Mouse (Mus musculus) kidney, postnatal 0 days (tissue): ENCODE results near the gene Anp32a. TPM values are rescaled to one million over a fixed set of nuclear protein-coding genes. Genes with fewer than 3 reads are reported as not detected.
A peak's percentile ranks its signal among the peaks of the same experiment; 100 is the strongest.

Experiments used
- ATAC-seq: fragments of 200-750 bp; cut with Nextera tagmentation; replicated peaks from 2 replicates; pipeline ENCODE4 v1.8.0; 2017; ENCODE audit warnings: low read depth, moderate number of reproducible peaks, moderate TSS enrichment, moderate library complexity; ENCODE audit not compliant: low FRiP score
- DNase-seq: peaks from one replicate; pipeline ENCODE4 v3.0.0-alpha.2; 2016; ENCODE audit warnings: low spot score
- H3K27ac ChIP-seq: fragments of 300-500 bp; sonication (generic); 2 replicates; pipeline ENCODE4 v1.5.1; 2014; ENCODE audit warnings: mild to moderate bottlenecking
- H3K27me3 ChIP-seq: fragments of 300-500 bp; sonication (generic); 2 replicates; pipeline ENCODE4 v1.6.1; 2014; ENCODE audit warnings: low read length, mixed read lengths; ENCODE audit not compliant: insufficient read depth
- H3K36me3 ChIP-seq: fragments of 300-500 bp; sonication (generic); 2 replicates; pipeline ENCODE4 v1.6.1; 2014; ENCODE audit warnings: low read length, mixed read lengths; ENCODE audit not compliant: insufficient read depth
- H3K4me1 ChIP-seq: fragments of 300-500 bp; sonication (generic); replicated peaks from 2 replicates; pipeline ENCODE4 v1.6.1; 2014; ENCODE audit warnings: antibody characterized with exemption, low read length, mixed read lengths; ENCODE audit not compliant: insufficient read depth
- H3K4me2 ChIP-seq: fragments of 300-500 bp; sonication (generic); 2 replicates; pipeline ENCODE4 v1.6.1; 2014; ENCODE audit warnings: mild to moderate bottlenecking, low read length, moderate library complexity, mixed read lengths
- H3K4me3 ChIP-seq: fragments of 300-500 bp; sonication (generic); replicated peaks from 2 replicates; pipeline ENCODE4 v1.5.1; 2014; ENCODE audit warnings: low read depth, low read length
- H3K9ac ChIP-seq: fragments of 300-500 bp; sonication (generic); 2 replicates; pipeline ENCODE4 v1.6.1; 2014; ENCODE audit warnings: low read depth, low read length
- H3K9me3 ChIP-seq: fragments of 300-500 bp; sonication (generic); replicated peaks from 2 replicates; pipeline ENCODE4 v1.6.1; 2016; ENCODE audit warnings: low read length, inconsistent platforms, mixed read lengths
- CTCF ChIP-seq: IDR thresholded peaks from 2 replicates; pipeline ENCODE4 v1.5.1; 2016; ENCODE audit warnings: antibody characterized with exemption, low read depth, mild to moderate bottlenecking, moderate library complexity
- WGBS: fragments of 180-500 bp; shearing (Covaris S2); extraction: QIAGEN DNeasy Blood & Tissue Kit; methylation state at CpG from one replicate; pipeline ENCODE4 v1.1.7; 2014; 5-methylcytosine and 5-hydroxymethylcytosine counted together
- polyA plus RNA-seq: library from polyadenylated mRNA; unstranded; fragments of >200 nt; fragmentation: Nextera tagmentation; extraction: Ambion mirVana; gene quantifications from 2 replicates; pipeline ENCODE4 v1.2.1, GENCODE M21; 2015

Gene Anp32a
- polyA plus RNA-seq, 1 experiment from 2014 or later = 139 TPM

- Histone ChIP-seq H3K4me3 (no peak overlapping the region), H3K27ac (no peak overlapping the region), H3K36me3 (no peaks in the 10 kb centered on the region), H3K4me2 (no peak overlapping the region), H3K27me3 (no peaks in the 10 kb centered on the region), H3K9ac (no peak overlapping the region), H3K4me1 (no peaks in the 10 kb centered on the region), H3K9me3 (no peaks in the 10 kb centered on the region)
- DNase-seq (no peak), ATAC-seq (no peak)
- 79% methylated on average over 4 of the region's 4 CpGs for whole genome bisulfite sequencing
- TF ChIP-seq CTCF = no peak
These were observed 44.8 kb downstream of the Anp32a start for GRCm38 (mm10) chr9:62385727-62386518.

- Histone ChIP-seq H3K4me1 (no peaks in the 10 kb centered on the region), H3K9me3 (no peaks in the 10 kb centered on the region), H3K4me2 (no peak overlapping the region), H3K9ac (no peak overlapping the region), H3K4me3 (no peak overlapping the region), H3K27ac (peak overlapping the region; percentile 50; the same call in 1 of the 2 replicates), H3K36me3 (no peaks in the 10 kb centered on the region), H3K27me3 (no peaks in the 10 kb centered on the region)
- DNase-seq (no peak), ATAC-seq (no peak)
- TF ChIP-seq CTCF = no peak
- 53% methylated on average over 9 of the region's 9 CpGs for WGBS
These were observed 48.6 kb downstream of the Anp32a start for GRCm38 (mm10) chr9:62389735-62390134.

GRCm38 (mm10) chr9:62393531-62393930 lies 52.4 kb downstream of the Anp32a start:
- TF ChIP-seq CTCF = no peak
- H3K9ac ChIP-seq = no peak overlapping the region
- no peak overlapping the region for H3K4me2 ChIP-seq
- WGBS = 51% methylated on average over 2 of the region's 2 CpGs
- H3K27me3 ChIP-seq = no peaks in the 10 kb centered on the region
- H3K27ac ChIP-seq = no peak overlapping the region
- H3K4me1 ChIP-seq = no peaks in the 10 kb centered on the region
- H3K36me3 ChIP-seq = no peaks in the 10 kb centered on the region
- H3K9me3 ChIP-seq = no peaks in the 10 kb centered on the region
- no peak for DNase-seq
- H3K4me3 ChIP-seq = no peak overlapping the region
- ATAC-seq = no peak

- Histone ChIP-seq H3K4me1 (no peaks in the 10 kb centered on the region), H3K9ac (no peak overlapping the region), H3K9me3 (no peaks in the 10 kb centered on the region), H3K36me3 (no peaks in the 10 kb centered on the region), H3K27me3 (no peaks in the 10 kb centered on the region), H3K4me3 (no peak overlapping the region), H3K27ac (no peak overlapping the region), H3K4me2 (no peak overlapping the region)
- DNase-seq (no peak), ATAC-seq (no peak)
- whole genome bisulfite sequencing = 28% methylated on average over 2 of the region's 2 CpGs
- TF ChIP-seq CTCF = no peak
These were observed 53.1 kb downstream of the Anp32a start for GRCm38 (mm10) chr9:62394163-62394562.

- H3K4me3 ChIP-seq = no peak overlapping the region
- H3K36me3 ChIP-seq = no peaks in the 10 kb centered on the region
- WGBS = 58% methylated on average over 11 of the region's 11 CpGs
- no peak for TF ChIP-seq CTCF
- no peak overlapping the region for H3K27ac ChIP-seq
- no peak overlapping the region for H3K9ac ChIP-seq
- 0 out of 2 replicates have a peak, but pooled peaks cover 4% of the 10 kb centered on the region for H3K4me1 ChIP-seq
- no peak overlapping the region for H3K4me2 ChIP-seq
- H3K9me3 ChIP-seq = no peaks in the 10 kb centered on the region
- DNase-seq (no peak), ATAC-seq (no peak)
- no peaks in the 10 kb centered on the region for H3K27me3 ChIP-seq
These were observed 59.6 kb downstream of the Anp32a start for GRCm38 (mm10) chr9:62400531-62401170.

GRCm38 (mm10) chr9:62401589-62401988 lies 60.5 kb downstream of the Anp32a start:
- no peak for ATAC-seq
- H3K9me3 ChIP-seq = no peaks in the 10 kb centered on the region
- DNase-seq = peak; percentile 40
- WGBS = 45% methylated on average over 1 of the region's 1 CpGs
- H3K27me3 ChIP-seq = no peaks in the 10 kb centered on the region
- no peak for TF ChIP-seq CTCF
- no peak overlapping the region for H3K27ac ChIP-seq
- no peak overlapping the region for H3K4me3 ChIP-seq
- H3K9ac ChIP-seq = no peak overlapping the region
- no peak overlapping the region for H3K4me2 ChIP-seq
- 0 out of 2 replicates have a peak, but pooled peaks cover 4% of the 10 kb centered on the region for H3K4me1 ChIP-seq
- no peaks in the 10 kb centered on the region for H3K36me3 ChIP-seq
